Mouse (Mus musculus): ENCODE measurements around the gene Srpk2.
"Not testable (repeated sequence)": the region's sequence is repeated elsewhere in the genome, so short reads cannot be mapped to it uniquely, and the experiment has no call there.

DNA sequence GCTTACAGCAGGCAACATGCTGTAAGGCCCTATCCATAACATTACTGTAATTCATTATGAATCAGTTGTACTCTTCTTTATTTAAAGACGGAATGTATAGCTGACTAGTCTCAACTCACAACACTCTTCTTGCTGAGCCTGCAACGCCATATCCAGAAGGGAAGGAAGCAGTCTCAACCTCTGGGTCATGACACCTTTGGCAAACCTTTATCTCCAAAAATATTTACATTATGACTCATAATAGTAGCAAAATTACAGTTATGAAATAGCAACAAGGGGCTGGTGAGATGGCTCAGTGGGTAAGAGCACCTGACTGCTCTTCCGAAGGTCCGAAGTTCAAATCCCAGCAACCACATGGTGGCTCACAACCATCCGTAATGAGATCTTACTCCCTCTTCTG lies 94.1 kb downstream of the Srpk2 start:
- not testable (repeated sequence) for TF ChIP-seq GATA1, TAL1 (IDR thresholded peaks at IDR 0.05; ENCODE audit: low read length)
